Mouse (Mus musculus): ENCODE results near the gene Mkrn3. TPM values are rescaled to one million over a fixed set of nuclear protein-coding genes. Genes with fewer than 3 reads are reported as not detected.
A peak's percentile ranks its signal among the peaks of the same experiment; 100 is the strongest.

Mkrn3 gene
- total and polyA plus RNA-seq, 2 experiments from 2014 or later, result 23.6 to 39.7 TPM

DNA sequence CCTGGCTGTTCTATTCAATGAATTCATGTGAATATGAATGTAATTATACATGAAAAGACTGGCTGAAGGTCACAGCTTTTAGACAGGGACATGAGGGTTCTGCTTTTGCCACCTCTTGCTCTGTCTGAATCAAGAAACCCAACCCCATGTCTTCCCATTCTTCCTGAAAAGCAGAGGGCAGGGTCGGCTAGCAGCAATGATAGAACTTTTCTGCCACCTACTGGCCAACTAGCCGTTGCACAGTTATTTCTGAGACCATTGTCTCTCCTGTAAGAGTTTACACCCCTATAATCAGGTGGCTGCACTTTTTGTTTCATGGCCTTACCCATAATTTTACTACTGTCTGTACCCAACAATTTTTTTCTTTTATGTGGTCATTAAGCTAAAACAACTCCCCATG, 37.5 kb downstream of the Mkrn3 start:
- Histone ChIP-seq H3K27ac (ENCODE audit: low read depth, low read length) (no peak overlapping the region), H3K4me3 (ENCODE audit: low read depth, low read length) (no peak overlapping the region), H3K9me3 (ENCODE audit: low read length) (no peaks in the 10 kb centered on the region), H3K4me1 (ENCODE audit: insufficient read depth) (no peaks in the 10 kb centered on the region), H3K36me3 (ENCODE audit: insufficient read depth) (no peaks in the 10 kb centered on the region), H3K9ac (no peak overlapping the region), H3K4me2 (ENCODE audit: low read depth) (no peak overlapping the region), H3K27me3 (ENCODE audit: insufficient read depth, low read length) (no peaks in the 10 kb centered on the region)
- WGBS, result 16% methylated on average over 2 of the region's 2 CpGs
- DNase-seq (peak; percentile 81), ATAC-seq (peak; percentile 86)
- peak; percentile 82 for TF ChIP-seq CTCF (IDR thresholded peaks at IDR 0.05; ENCODE audit: low read depth)

DNA sequence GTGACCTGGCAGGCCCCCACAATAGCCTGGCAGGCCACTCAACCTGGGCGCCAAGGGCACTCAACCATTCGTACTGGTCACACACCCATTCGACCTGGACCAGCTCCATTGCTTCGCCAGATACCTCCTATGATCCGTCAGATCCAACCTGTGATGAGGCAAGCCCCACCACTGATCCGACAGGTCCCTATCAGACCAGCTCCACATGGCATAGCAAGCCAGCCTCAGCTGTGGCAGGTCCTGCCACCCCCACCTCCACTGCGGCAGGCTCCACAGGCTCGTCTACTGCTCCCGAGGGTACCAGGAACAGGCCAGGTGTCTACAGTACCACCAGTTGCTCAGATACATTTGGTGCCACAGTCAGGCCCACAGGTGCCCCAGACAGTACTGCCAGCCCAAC, 41.4 kb downstream of the Mkrn3 start:
- no peaks in the 10 kb centered on the region for H3K36me3 ChIP-seq (ENCODE audit: insufficient read depth)
- 88% methylated on average over 9 of the region's 9 CpGs for WGBS
- no peak overlapping the region for H3K9ac ChIP-seq
- H3K4me2 ChIP-seq (ENCODE audit: low read depth), result 0 out of 2 replicates have a peak overlapping the region, but pooled peaks have one; percentile 49
- no peak for DNase-seq
- H3K27ac ChIP-seq (ENCODE audit: low read depth, low read length), result no peak overlapping the region
- H3K4me1 ChIP-seq (ENCODE audit: insufficient read depth), result no peaks in the 10 kb centered on the region
- ATAC-seq, result no peak
- H3K9me3 ChIP-seq (ENCODE audit: low read length), result no peaks in the 10 kb centered on the region
- no peaks in the 10 kb centered on the region for H3K27me3 ChIP-seq (ENCODE audit: insufficient read depth, low read length)
- TF ChIP-seq CTCF (IDR thresholded peaks at IDR 0.05; ENCODE audit: low read depth), result no peak
- no peak overlapping the region; the same call in 1 of the 2 replicates for H3K4me3 ChIP-seq (ENCODE audit: low read depth, low read length)

DNA sequence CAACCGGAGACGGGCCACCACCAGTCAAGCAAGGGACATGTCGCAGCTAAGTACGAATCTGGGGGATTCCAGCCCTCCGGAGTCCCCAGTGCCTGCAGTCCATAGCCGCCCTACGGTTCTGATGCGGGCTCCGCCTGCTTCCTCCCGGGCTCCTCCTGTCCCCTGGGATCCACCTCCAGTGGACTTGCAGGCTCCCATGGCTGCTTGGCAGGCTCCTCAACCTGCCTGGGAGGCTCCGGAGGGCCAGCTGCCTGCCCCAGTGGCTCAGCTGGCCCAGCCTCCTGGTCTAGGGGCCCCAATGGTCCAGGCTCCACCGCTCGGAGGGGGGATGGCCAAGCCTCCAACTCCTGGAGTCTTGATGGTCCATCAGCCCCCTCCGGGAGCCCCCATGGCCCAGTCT, 42.6 kb downstream of the Mkrn3 start:
- Histone ChIP-seq H3K4me3 (ENCODE audit: low read depth, low read length) (peak overlapping the region; percentile 38), H3K36me3 (ENCODE audit: insufficient read depth) (no peaks in the 10 kb centered on the region), H3K27me3 (ENCODE audit: insufficient read depth, low read length) (no peaks in the 10 kb centered on the region), H3K4me1 (ENCODE audit: insufficient read depth) (no peaks in the 10 kb centered on the region), H3K9me3 (ENCODE audit: low read length) (no peaks in the 10 kb centered on the region), H3K27ac (ENCODE audit: low read depth, low read length) (peak overlapping the region; percentile 54), H3K4me2 (ENCODE audit: low read depth) (peak overlapping the region; percentile 49), H3K9ac (peak overlapping the region; percentile 57)
- no peak for TF ChIP-seq CTCF (IDR thresholded peaks at IDR 0.05; ENCODE audit: low read depth)
- ATAC-seq (no peak), DNase-seq (no peak)
- WGBS, result 37% methylated on average over 14 of the region's 14 CpGs

DNA sequence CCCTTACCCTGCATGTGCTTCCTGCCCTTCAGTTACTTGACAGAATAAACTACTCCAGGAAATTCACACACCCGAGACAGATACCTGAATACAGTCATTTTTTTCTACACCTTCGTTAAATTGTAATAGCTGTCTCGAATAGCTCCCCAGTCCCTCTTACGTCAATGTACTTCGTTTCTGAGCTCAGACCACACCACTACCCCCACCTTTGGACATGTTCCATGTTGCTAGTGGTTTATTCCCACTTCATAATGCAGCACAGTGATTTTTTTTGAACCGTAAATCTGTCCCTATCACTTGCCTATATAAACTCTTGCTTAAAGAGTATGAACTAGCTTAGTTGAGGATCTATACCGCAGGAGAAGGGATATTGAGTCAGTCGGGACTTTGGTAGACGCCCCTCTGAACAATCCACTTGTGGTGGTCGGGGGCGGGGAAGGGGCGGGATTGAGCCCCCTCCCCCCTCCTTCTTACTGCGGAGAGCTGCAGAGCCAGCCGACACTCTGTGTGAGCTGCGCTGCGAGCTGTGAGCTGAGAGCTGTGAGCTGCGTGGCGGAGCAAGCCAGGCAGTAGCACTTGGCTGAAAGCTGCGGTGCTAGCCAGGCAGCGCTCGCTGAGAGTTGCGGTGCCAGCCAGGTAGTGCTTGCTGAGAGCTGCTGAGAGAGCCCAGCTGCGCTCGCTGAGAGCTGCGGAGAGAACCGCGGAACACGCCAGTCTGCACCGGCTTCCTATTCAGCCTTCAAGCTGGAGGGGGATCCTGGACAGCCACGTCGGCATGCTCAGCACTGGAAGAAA, 43.2 kb downstream of the Mkrn3 start, which contains the start of gene Magel2:
Gene Magel2, plus strand, starts transcription at position 501 of the 795 bp plus-strand sequence.
- Histone ChIP-seq H3K36me3 (ENCODE audit: insufficient read depth) (no peaks in the 10 kb centered on the region), H3K27ac (ENCODE audit: low read depth, low read length) (peak within 1 kb of the TSS; percentile 54)

DNA sequence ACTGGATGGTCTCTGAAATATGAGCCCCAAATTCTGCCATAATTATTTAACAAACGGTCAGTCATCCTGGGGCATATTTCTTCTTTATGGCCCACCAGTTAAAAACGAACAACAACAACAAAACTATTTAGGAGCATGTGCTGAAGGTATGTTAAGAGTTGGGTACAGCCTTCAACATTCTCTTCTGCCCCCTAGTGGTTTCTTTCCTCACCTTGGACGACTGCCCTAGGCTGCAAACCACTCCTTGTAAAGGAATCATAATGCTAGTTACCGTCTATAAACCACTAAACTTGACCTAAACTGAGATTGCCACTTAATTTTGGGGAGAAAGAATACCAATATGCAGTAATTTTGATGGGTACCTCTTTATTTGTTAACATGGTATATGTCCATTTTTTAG, 44.3 kb downstream of the Mkrn3 start:
- Histone ChIP-seq H3K27ac (ENCODE audit: low read depth, low read length) (no peak overlapping the region), H3K36me3 (ENCODE audit: insufficient read depth) (no peaks in the 10 kb centered on the region), H3K9me3 (ENCODE audit: low read length) (no peaks in the 10 kb centered on the region), H3K4me1 (ENCODE audit: insufficient read depth) (no peaks in the 10 kb centered on the region), H3K27me3 (ENCODE audit: insufficient read depth, low read length) (no peaks in the 10 kb centered on the region), H3K9ac (no peak overlapping the region), H3K4me2 (ENCODE audit: low read depth) (no peak overlapping the region), H3K4me3 (ENCODE audit: low read depth, low read length) (no peak overlapping the region)
- 35% methylated on average over 4 of the region's 4 CpGs for WGBS
- ATAC-seq, result no peak
- peak; percentile 58 for TF ChIP-seq CTCF (IDR thresholded peaks at IDR 0.05; ENCODE audit: low read depth)
- DNase-seq, result peak; percentile 69

More for the DNA sequence above, 43.2 kb downstream of the Mkrn3 start, which contains the start of gene Magel2:
- peak; percentile 87 for DNase-seq
- peak within 1 kb of the TSS; percentile 38 for H3K4me3 ChIP-seq (ENCODE audit: low read depth, low read length)
- WGBS, result 27% methylated on average over 31 of the region's 31 CpGs
- no peaks in the 10 kb centered on the region for H3K9me3 ChIP-seq (ENCODE audit: low read length)
- no peaks in the 10 kb centered on the region for H3K4me1 ChIP-seq (ENCODE audit: insufficient read depth)
- ATAC-seq, result peak; percentile 98
- peak within 1 kb of the TSS; percentile 49 for H3K4me2 ChIP-seq (ENCODE audit: low read depth)
- no peak for TF ChIP-seq CTCF (IDR thresholded peaks at IDR 0.05; ENCODE audit: low read depth)
- no peaks in the 10 kb centered on the region for H3K27me3 ChIP-seq (ENCODE audit: insufficient read depth, low read length)
- peak within 1 kb of the TSS; percentile 57 for H3K9ac ChIP-seq

Other genes starting within 250 kb of the Mkrn3 start
- gene Ndn, start 73.6 kb downstream of the Mkrn3 start, total RNA-seq (2014; rRNA removed), result 339 and 512 TPM in 2 replicates
- 540 and 638 TPM in 2 replicates for gene Ndn, start 73.6 kb downstream of the Mkrn3 start, polyA plus RNA-seq (2015; fragmentation: Nextera tagmentation; extraction: Ambion mirVana)
- 8.7 and 21.4 TPM in 2 replicates for gene Magel2, start 43.1 kb downstream of the Mkrn3 start, total RNA-seq (2014; rRNA removed)
- gene Magel2, start 43.1 kb downstream of the Mkrn3 start, polyA plus RNA-seq (2015; fragmentation: Nextera tagmentation; extraction: Ambion mirVana), result 4.1 and 8.6 TPM in 2 replicates
- gene Peg12, start 44.4 kb upstream of the Mkrn3 start, total RNA-seq (2014; rRNA removed), result 4.2 and 5.7 TPM in 2 replicates
- 6.5 and 6.9 TPM in 2 replicates for gene Peg12, start 44.4 kb upstream of the Mkrn3 start, polyA plus RNA-seq (2015; fragmentation: Nextera tagmentation; extraction: Ambion mirVana)